Mouse (Mus musculus) erythroblast, embryonic 14.5 days (primary cell): ENCODE results near the gene Ino80e.

Source experiments
- GATA1 ChIP-seq: IDR thresholded peaks from 2 replicates; pipeline ENCODE4 v1.6.1; 2012; ENCODE audit warnings: low read length, inconsistent platforms, mixed read lengths
- TAL1 ChIP-seq: IDR thresholded peaks from 3 replicates; pipeline ENCODE4 v1.6.1; 2012; ENCODE audit warnings: low read length, inconsistent platforms, mixed read lengths

DNA sequence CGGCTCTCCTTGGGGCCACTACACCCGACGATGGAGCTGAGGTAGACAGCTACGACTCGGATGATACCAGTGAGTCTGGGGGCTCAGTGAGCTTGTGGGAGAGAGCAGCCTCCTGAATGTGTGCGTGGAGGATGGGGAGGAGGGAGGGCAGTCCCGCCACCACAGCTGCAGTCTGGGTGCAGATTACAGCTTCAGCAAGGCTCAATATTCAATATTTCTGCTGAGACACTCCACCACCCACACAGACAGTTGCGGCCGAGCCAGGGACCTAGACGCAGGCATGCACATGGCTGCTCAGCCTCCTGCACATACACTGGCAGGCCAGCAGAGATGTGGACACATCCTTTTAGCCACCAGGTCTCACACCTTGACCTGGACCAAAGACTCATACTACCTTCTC, 13.4 kb downstream of the Ino80e start:
- TF ChIP-seq GATA1 (no peak), TAL1 (no peak)
